ENCODE assay signal across 25 mouse cellular contexts in genomic region chr1:64669451-64669850, GRCm38 (mm10). TPM values are rescaled to one million over a fixed set of nuclear protein-coding genes. Genes with fewer than 3 reads are reported as not detected.
DNase-seq lines count a peak whose midpoint lies in the region; ATAC-seq and TF ChIP-seq lines count a peak whose summit lies in the region.
"Had no signal": no experiment of that assay in that cellular context is flagged by ENCODE, and none has a peak within 500 bp of the region (broad histone marks: within the 10 kb centered on the region; RNA-seq: fewer than 3 reads in every experiment).

No protein-coding gene starts in this region.

- no peak overlapping the region for H3K27ac ChIP-seq in hindbrain, embryonic 10.5 days
- no peak overlapping the region for H3K27ac ChIP-seq in hindbrain, embryonic 12.5 days
- H3K27ac ChIP-seq in stomach, embryonic 15.5 days = no peak overlapping the region
- H3K27ac ChIP-seq in stomach, postnatal 0 days (replicated peaks) = no peak overlapping the region
- H3K27ac ChIP-seq in stomach, embryonic 16.5 days (ENCODE audit: low read length) = no peak overlapping the region
- H3K27ac ChIP-seq in gastrocnemius, adult 2 months = no peak overlapping the region
- H3K27ac ChIP-seq: embryonic facial prominence, embryonic 12.5 days; heart, adult 2 months; heart, embryonic 13.5 days; neural tube, embryonic 15.5 days had no signal

- TF ChIP-seq CTCF in stomach, postnatal 0 days (IDR thresholded peaks at IDR 0.05; ENCODE audit: low read depth) = no peak
- TF ChIP-seq CTCF in gastrocnemius, adult 2 months (IDR thresholded peaks at IDR 0.05) = no peak

- H3K4me2 ChIP-seq in hindbrain, embryonic 12.5 days (replicated peaks) = no peak overlapping the region
- H3K4me2 ChIP-seq in stomach, embryonic 15.5 days = no peak overlapping the region
- no peak overlapping the region for H3K4me2 ChIP-seq in stomach, postnatal 0 days (replicated peaks; ENCODE audit: low read depth)
- no peak overlapping the region for H3K4me2 ChIP-seq in stomach, embryonic 16.5 days (ENCODE audit: low read depth, low read length)
- H3K4me2 ChIP-seq: embryonic facial prominence, embryonic 12.5 days; heart, embryonic 13.5 days; midbrain, embryonic 11.5 days; neural tube, embryonic 15.5 days had no signal

- H3K4me3 ChIP-seq in hindbrain, embryonic 10.5 days = no peak overlapping the region
- no peak overlapping the region for H3K4me3 ChIP-seq in hindbrain, embryonic 12.5 days
- H3K4me3 ChIP-seq in stomach, embryonic 15.5 days (replicated peaks) = no peak overlapping the region
- no peak overlapping the region for H3K4me3 ChIP-seq in stomach, postnatal 0 days (ENCODE audit: low read depth, low read length)
- H3K4me3 ChIP-seq in stomach, embryonic 16.5 days (replicated peaks; ENCODE audit: low read length) = no peak overlapping the region
- H3K4me3 ChIP-seq in gastrocnemius, adult 2 months = no peak overlapping the region
- H3K4me3 ChIP-seq: embryonic facial prominence, embryonic 12.5 days; heart, adult 2 months; heart, embryonic 13.5 days; neural tube, embryonic 15.5 days had no signal

- H3K27me3 ChIP-seq in hindbrain, embryonic 10.5 days (ENCODE audit: insufficient read depth, poor library complexity, severe bottlenecking) = no peaks in the 10 kb centered on the region
- no peaks in the 10 kb centered on the region for H3K27me3 ChIP-seq in hindbrain, embryonic 12.5 days
- no peaks in the 10 kb centered on the region for H3K27me3 ChIP-seq in stomach, embryonic 15.5 days (replicated peaks)
- H3K27me3 ChIP-seq in stomach, postnatal 0 days (ENCODE audit: control insufficient read depth, insufficient read depth, low read length) = no peaks in the 10 kb centered on the region
- H3K27me3 ChIP-seq in stomach, embryonic 16.5 days (ENCODE audit: control insufficient read depth, insufficient read depth, low read length) = no peaks in the 10 kb centered on the region
- H3K27me3 ChIP-seq: embryonic facial prominence, embryonic 12.5 days; heart, embryonic 13.5 days; neural tube, embryonic 15.5 days had no signal

- no peak for TF ChIP-seq EP300 in stomach, postnatal 0 days (optimal IDR thresholded peaks at IDR 0.05)

- H3K9me3 ChIP-seq in hindbrain, embryonic 10.5 days = no peaks in the 10 kb centered on the region
- H3K9me3 ChIP-seq in hindbrain, embryonic 12.5 days (replicated peaks) = no peaks in the 10 kb centered on the region
- no peaks in the 10 kb centered on the region for H3K9me3 ChIP-seq in stomach, embryonic 15.5 days
- H3K9me3 ChIP-seq in stomach, postnatal 0 days (ENCODE audit: control insufficient read depth, low read length) = no peaks in the 10 kb centered on the region
- 0 out of 2 replicates have a peak, but pooled peaks cover 2% of the 10 kb centered on the region for H3K9me3 ChIP-seq in stomach, embryonic 16.5 days (replicated peaks; ENCODE audit: control insufficient read depth, low read length)
- H3K9me3 ChIP-seq: heart, embryonic 13.5 days; neural tube, embryonic 15.5 days had no signal

- no peak overlapping the region for H3K9ac ChIP-seq in hindbrain, embryonic 12.5 days
- H3K9ac ChIP-seq in stomach, embryonic 15.5 days = no peak overlapping the region
- H3K9ac ChIP-seq in stomach, postnatal 0 days (ENCODE audit: low read length) = no peak overlapping the region
- no peak overlapping the region for H3K9ac ChIP-seq in stomach, embryonic 16.5 days (ENCODE audit: low read length)
- H3K9ac ChIP-seq: embryonic facial prominence, embryonic 12.5 days; heart, embryonic 13.5 days; neural tube, embryonic 15.5 days had no signal

- peak; percentile 29 for DNase-seq in hindbrain, embryonic 10.5 days (ENCODE audit: low spot score)
- DNase-seq in stomach, postnatal 0 days (ENCODE audit: low spot score) = no peak
- DNase-seq in ZHBTc4 (ENCODE audit: low read depth, low spot score) = peak; percentile 35
- DNase-seq in gastrocnemius, adult 2 months = no peak
- DNase-seq in adrenal gland, postnatal 36 days = no peak
- DNase-seq: adrenal gland, adult 8-10 months; cerebellum, adult 2 months; cerebellum, postnatal 25 days; gastrocnemius, postnatal 25 days; heart, adult 2 months; kidney, adult 11 months; kidney, postnatal 14 days; left cerebral cortex, postnatal 4 days; lung, postnatal 10 days; right cerebral cortex, adult 18-20 months; right cerebral cortex, postnatal 4 days had no signal

- 65% methylated on average over 2 of the region's 2 CpGs for WGBS in hindbrain, embryonic 10.5 days
- 72% methylated on average over 2 of the region's 2 CpGs for WGBS in hindbrain, embryonic 12.5 days
- 63% methylated on average over 2 of the region's 2 CpGs for WGBS in stomach, embryonic 15.5 days
- 46% methylated on average over 2 of the region's 2 CpGs for WGBS in stomach, postnatal 0 days
- 69% methylated on average over 2 of the region's 2 CpGs for WGBS in stomach, embryonic 16.5 days

- no peak for ATAC-seq in hindbrain, embryonic 12.5 days (ENCODE audit: low FRiP score)
- ATAC-seq in stomach, embryonic 15.5 days (ENCODE audit: insufficient read depth, low FRiP score, low read depth) = 0 out of 2 replicates have a peak, but pooled peaks have one; percentile 50
- no peak for ATAC-seq in stomach, postnatal 0 days (ENCODE audit: low FRiP score, low TSS enrichment)
- ATAC-seq in stomach, embryonic 16.5 days (ENCODE audit: insufficient read depth, low FRiP score) = peak; percentile 25; the same call in 1 of the 2 replicates
- ATAC-seq: forebrain, embryonic 14.5 days; hindbrain, embryonic 16.5 days had no signal

- H3K36me3 ChIP-seq in hindbrain, embryonic 10.5 days = 0 out of 2 replicates have a peak, but pooled peaks cover 2% of the 10 kb centered on the region
- no peaks in the 10 kb centered on the region for H3K36me3 ChIP-seq in hindbrain, embryonic 12.5 days
- no peaks in the 10 kb centered on the region for H3K36me3 ChIP-seq in stomach, embryonic 15.5 days
- no peaks in the 10 kb centered on the region for H3K36me3 ChIP-seq in stomach, postnatal 0 days (ENCODE audit: control insufficient read depth, insufficient read depth, low read length)
- H3K36me3 ChIP-seq in stomach, embryonic 16.5 days (ENCODE audit: control insufficient read depth, insufficient read depth, low read length) = no peaks in the 10 kb centered on the region
- H3K36me3 ChIP-seq: embryonic facial prominence, embryonic 12.5 days; heart, embryonic 13.5 days; neural tube, embryonic 15.5 days had no signal

- intact Hi-C loops in gastrocnemius, adult 2 months (cut with DNase I) = no loop called here

- H3K4me1 ChIP-seq in hindbrain, embryonic 10.5 days (replicated peaks) = peaks cover 4% of the 10 kb centered on the region; the same call in 1 of the 2 replicates
- H3K4me1 ChIP-seq in hindbrain, embryonic 12.5 days = peaks cover 5% of the 10 kb centered on the region; the same call in 1 of the 2 replicates
- H3K4me1 ChIP-seq in stomach, embryonic 15.5 days = no peaks in the 10 kb centered on the region
- no peaks in the 10 kb centered on the region for H3K4me1 ChIP-seq in stomach, postnatal 0 days (replicated peaks; ENCODE audit: control insufficient read depth, insufficient read depth)
- H3K4me1 ChIP-seq in stomach, embryonic 16.5 days (ENCODE audit: control insufficient read depth, insufficient read depth, low read length) = no peaks in the 10 kb centered on the region
- H3K4me1 ChIP-seq: heart, embryonic 13.5 days; neural tube, embryonic 15.5 days had no signal

RNA-seq across cellular contexts. Expression of gene Ccnyl1, which starts 20.8 kb away (rescaled TPM):
- 6.6 and 7.9 TPM in 2 replicates for polyA plus RNA-seq in hindbrain, embryonic 10.5 days (2016; fragmentation: Nextera tagmentation; extraction: Ambion mirVana)
- polyA plus RNA-seq in hindbrain, embryonic 12.5 days (2016; fragmentation: Nextera tagmentation; extraction: Ambion mirVana) = 7.6 and 7.8 TPM in 2 replicates
- 4.5 and 5.2 TPM in 2 replicates for polyA plus RNA-seq in stomach, embryonic 15.5 days (2015; fragmentation: Nextera tagmentation; extraction: Ambion mirVana)
- polyA plus RNA-seq in stomach, postnatal 0 days (2015; fragmentation: Nextera tagmentation; extraction: Ambion mirVana) = 3.9 and 4.0 TPM in 2 replicates
- 3.5 and 4.0 TPM in 2 replicates for polyA plus RNA-seq in stomach, embryonic 16.5 days (2015; fragmentation: Nextera tagmentation; extraction: Ambion mirVana)
- total RNA-seq in gastrocnemius, adult 2 months (2021) = 10 to 100 TPM; 19.7 to 20.5 TPM
- total RNA-seq in adrenal gland, postnatal 36 days (2021) = 10 to 100 TPM; 15.2 to 18.9 TPM

RNA-seq across cellular contexts. Expression of gene Mettl21a, which starts 52.4 kb away (rescaled TPM):
- polyA plus RNA-seq in hindbrain, embryonic 10.5 days (2016; fragmentation: Nextera tagmentation; extraction: Ambion mirVana) = 19.9 and 22.9 TPM in 2 replicates
- polyA plus RNA-seq in hindbrain, embryonic 12.5 days (2016; fragmentation: Nextera tagmentation; extraction: Ambion mirVana) = 20.7 and 21.1 TPM in 2 replicates
- polyA plus RNA-seq in stomach, embryonic 15.5 days (2015; fragmentation: Nextera tagmentation; extraction: Ambion mirVana) = 19.2 and 20.8 TPM in 2 replicates
- 14.8 and 15.0 TPM in 2 replicates for polyA plus RNA-seq in stomach, postnatal 0 days (2015; fragmentation: Nextera tagmentation; extraction: Ambion mirVana)
- polyA plus RNA-seq in stomach, embryonic 16.5 days (2015; fragmentation: Nextera tagmentation; extraction: Ambion mirVana) = 19.0 and 19.2 TPM in 2 replicates
- total RNA-seq in gastrocnemius, adult 2 months (2021) = 10 to 100 TPM in 1 of 2 experiments, 1 to 10 TPM in 1; 8.1 to 10.6 TPM
- 10 to 100 TPM; 11.9 to 19.8 TPM for total RNA-seq in adrenal gland, postnatal 36 days (2021)

Comparison
In these comparisons a context has a peak if more than half of its experiments do, and no peak if none do; other contexts are left out.
1. ATAC-seq: peak in stomach, embryonic 15.5 days (single experiment) and stomach, embryonic 16.5 days (single experiment); none in hindbrain, embryonic 12.5 days (single experiment) and stomach, postnatal 0 days (single experiment).
2. DNase-seq: peak in hindbrain, embryonic 10.5 days (single experiment) and ZHBTc4 (single experiment); none in stomach, postnatal 0 days (single experiment), gastrocnemius, adult 2 months (single experiment) and adrenal gland, postnatal 36 days (0 of 2).